Mouse (Mus musculus) brain, embryonic 14.5 days (tissue): ENCODE results near the gene Mtcl1.

Source experiments
- CTCF ChIP-seq: fragments of 200-500 bp; IDR thresholded peaks from 2 replicates; pipeline ENCODE4 v1.5.1; 2012; ENCODE audit warnings: inconsistent platforms, mild to moderate bottlenecking, moderate library complexity, borderline replicate concordance; ENCODE audit not compliant: insufficient read depth, insufficient read length; ENCODE audit errors: extremely low read depth
- POLR2A ChIP-seq: fragments of 200-500 bp; IDR thresholded peaks from 2 replicates; pipeline ENCODE4 v1.6.1; 2012; ENCODE audit warnings: mild to moderate bottlenecking, inconsistent platforms, borderline replicate concordance; ENCODE audit not compliant: poor library complexity, insufficient read depth, insufficient read length, severe bottlenecking; ENCODE audit errors: extremely low read depth

GRCm38 (mm10) chr17:66402791-66403470, 46.6 kb downstream of the Mtcl1 start:
- TF ChIP-seq CTCF (no peak), POLR2A (no peak)
